Mouse (Mus musculus) forebrain, embryonic 15.5 days (tissue): ENCODE data around the gene S1pr4. TPM values are rescaled to one million over a fixed set of nuclear protein-coding genes. Genes with fewer than 3 reads are reported as not detected.

Experiments used
- ATAC-seq: fragments of 200-750 bp; cut with Nextera tagmentation; replicated peaks from 2 replicates; pipeline ENCODE4 v1.8.0; 2017; ENCODE audit warnings: mild to moderate bottlenecking, moderate TSS enrichment, moderate library complexity
- H3K27ac ChIP-seq: fragments of 300-500 bp; sonication (generic); replicated peaks from 2 replicates; pipeline ENCODE4 v1.5.1; 2015; ENCODE audit warnings: mild to moderate bottlenecking, inconsistent platforms
- H3K27me3 ChIP-seq: fragments of 300-500 bp; sonication (generic); 2 replicates; pipeline ENCODE4 v1.6.1; 2015; ENCODE audit warnings: inconsistent platforms
- H3K36me3 ChIP-seq: fragments of 300-500 bp; sonication (generic); 2 replicates; pipeline ENCODE4 v1.6.1; 2015; ENCODE audit warnings: mild to moderate bottlenecking, inconsistent platforms
- H3K4me1 ChIP-seq: fragments of 300-500 bp; sonication (generic); 2 replicates; pipeline ENCODE4 v1.6.1; 2015; ENCODE audit warnings: inconsistent platforms
- H3K4me2 ChIP-seq: fragments of 300-500 bp; sonication (generic); replicated peaks from 2 replicates; pipeline ENCODE4 v1.6.1; 2015; ENCODE audit warnings: mild to moderate bottlenecking, inconsistent platforms
- H3K4me3 ChIP-seq: fragments of 300-500 bp; sonication (generic); 2 replicates; pipeline ENCODE4 v1.5.1; 2015; ENCODE audit warnings: mild to moderate bottlenecking, inconsistent platforms
- H3K9ac ChIP-seq: fragments of 300-500 bp; sonication (generic); replicated peaks from 2 replicates; pipeline ENCODE4 v1.6.1; 2015; ENCODE audit warnings: mild to moderate bottlenecking, inconsistent platforms
- H3K9me3 ChIP-seq: fragments of 300-500 bp; sonication (generic); 2 replicates; pipeline ENCODE4 v1.6.1; 2016; ENCODE audit warnings: inconsistent platforms
- WGBS: fragments of 180-500 bp; shearing (Covaris S2); methylation state at CpG from one replicate; pipeline ENCODE4 v1.1.7; 2015; ENCODE audit warnings: mixed read lengths; 5-methylcytosine and 5-hydroxymethylcytosine counted together
- polyA plus RNA-seq: library from polyadenylated mRNA; unstranded; fragments of >200 nt; fragmentation: Nextera tagmentation; extraction: Ambion mirVana; gene quantifications from 2 replicates; pipeline ENCODE4 v1.2.1, GENCODE M21; 2015

The S1pr4 gene
- polyA plus RNA-seq, 1 experiment from 2014 or later: 0.73 TPM

GRCm38 (mm10) chr10:81458267-81458666 lies 41.7 kb downstream of the S1pr4 start:
- no peaks in the 10 kb centered on the region for H3K9me3 ChIP-seq
- H3K4me1 ChIP-seq: no peaks in the 10 kb centered on the region
- H3K4me2 ChIP-seq: no peak overlapping the region
- no peak for ATAC-seq
- WGBS: 77% methylated on average over 6 of the region's 6 CpGs
- H3K36me3 ChIP-seq: no peaks in the 10 kb centered on the region; the same call in 1 of the 2 replicates
- no peak overlapping the region for H3K27ac ChIP-seq
- peaks cover 61% of the 10 kb centered on the region for H3K27me3 ChIP-seq
- H3K9ac ChIP-seq: no peak overlapping the region
- H3K4me3 ChIP-seq: no peak overlapping the region

- no peak for ATAC-seq
- 83% methylated on average over 8 of the region's 8 CpGs for WGBS
- Histone ChIP-seq H3K36me3 (no peaks in the 10 kb centered on the region; the same call in 1 of the 2 replicates), H3K4me2 (no peak overlapping the region), H3K9ac (no peak overlapping the region), H3K9me3 (no peaks in the 10 kb centered on the region), H3K4me1 (no peaks in the 10 kb centered on the region), H3K4me3 (no peak overlapping the region), H3K27me3 (peaks cover 61% of the 10 kb centered on the region), H3K27ac (no peak overlapping the region)
Observed at GRCm38 (mm10) chr10:81457624-81458023, 42.3 kb downstream of the S1pr4 start.

GRCm38 (mm10) chr10:81456983-81457563 lies 42.9 kb downstream of the S1pr4 start:
- Histone ChIP-seq H3K27ac (no peak overlapping the region), H3K9ac (no peak overlapping the region), H3K27me3 (peaks cover 61% of the 10 kb centered on the region), H3K4me1 (no peaks in the 10 kb centered on the region), H3K36me3 (no peaks in the 10 kb centered on the region; the same call in 1 of the 2 replicates), H3K4me3 (no peak overlapping the region), H3K4me2 (no peak overlapping the region), H3K9me3 (no peaks in the 10 kb centered on the region)
- WGBS: 50% methylated on average over 12 of the region's 12 CpGs
- ATAC-seq: 0 out of 2 replicates have a peak, but pooled peaks have one; percentile 18

GRCm38 (mm10) chr10:81455181-81455895 lies 44.6 kb downstream of the S1pr4 start, which contains the start of gene Nfic:
Nfic (minus strand) TSS chr10:81455635.
- Histone ChIP-seq H3K27ac (no peak within 1 kb of the TSS), H3K4me3 (no peak within 1 kb of the TSS), H3K4me1 (no peaks in the 10 kb centered on the region), H3K27me3 (peaks cover 61% of the 10 kb centered on the region), H3K36me3 (no peaks in the 10 kb centered on the region), H3K9ac (no peak within 1 kb of the TSS), H3K9me3 (no peaks in the 10 kb centered on the region), H3K4me2 (no peak within 1 kb of the TSS)
- no peak for ATAC-seq
- 65% methylated on average over 28 of the region's 28 CpGs for WGBS

- Histone ChIP-seq H3K9me3 (no peaks in the 10 kb centered on the region), H3K27ac (no peak overlapping the region), H3K4me1 (no peaks in the 10 kb centered on the region), H3K27me3 (peaks cover 58% of the 10 kb centered on the region), H3K36me3 (no peaks in the 10 kb centered on the region), H3K4me3 (no peak overlapping the region), H3K9ac (no peak overlapping the region), H3K4me2 (no peak overlapping the region)
- ATAC-seq: no peak
- WGBS: 83% methylated on average over 2 of the region's 2 CpGs
Observed at GRCm38 (mm10) chr10:81454106-81454505, 45.8 kb downstream of the S1pr4 start.

GRCm38 (mm10) chr10:81452947-81453288 lies 47.0 kb downstream of the S1pr4 start:
- no peaks in the 10 kb centered on the region for H3K36me3 ChIP-seq
- no peak overlapping the region for H3K27ac ChIP-seq
- no peaks in the 10 kb centered on the region for H3K9me3 ChIP-seq
- 3% methylated on average over 14 of the region's 14 CpGs for WGBS
- H3K27me3 ChIP-seq: peaks cover 58% of the 10 kb centered on the region
- no peaks in the 10 kb centered on the region for H3K4me1 ChIP-seq
- no peak for ATAC-seq
- H3K4me2 ChIP-seq: no peak overlapping the region
- no peak overlapping the region for H3K9ac ChIP-seq
- no peak overlapping the region for H3K4me3 ChIP-seq

GRCm38 (mm10) chr10:81452237-81452946 lies 47.5 kb downstream of the S1pr4 start:
- H3K4me2 ChIP-seq: no peak overlapping the region
- ATAC-seq: no peak
- H3K4me3 ChIP-seq: no peak overlapping the region
- no peaks in the 10 kb centered on the region for H3K9me3 ChIP-seq
- H3K36me3 ChIP-seq: no peaks in the 10 kb centered on the region
- 10% methylated on average over 36 of the region's 36 CpGs for WGBS
- H3K4me1 ChIP-seq: no peaks in the 10 kb centered on the region
- H3K27ac ChIP-seq: no peak overlapping the region
- peaks cover 58% of the 10 kb centered on the region for H3K27me3 ChIP-seq
- H3K9ac ChIP-seq: no peak overlapping the region

- H3K9me3 ChIP-seq: no peaks in the 10 kb centered on the region
- no peaks in the 10 kb centered on the region for H3K4me1 ChIP-seq
- no peak for ATAC-seq
- 72% methylated on average over 6 of the region's 6 CpGs for WGBS
- H3K4me3 ChIP-seq: no peak overlapping the region
- H3K36me3 ChIP-seq: no peaks in the 10 kb centered on the region
- H3K4me2 ChIP-seq: no peak overlapping the region
- peaks cover 50% of the 10 kb centered on the region for H3K27me3 ChIP-seq
- H3K9ac ChIP-seq: no peak overlapping the region
- H3K27ac ChIP-seq: no peak overlapping the region
Observed at GRCm38 (mm10) chr10:81451365-81451745, 48.6 kb downstream of the S1pr4 start.

GRCm38 (mm10) chr10:81450641-81451364 lies 49.1 kb downstream of the S1pr4 start:
- Histone ChIP-seq H3K9me3 (no peaks in the 10 kb centered on the region), H3K9ac (no peak overlapping the region), H3K27me3 (peaks cover 48% of the 10 kb centered on the region), H3K4me3 (no peak overlapping the region), H3K36me3 (no peaks in the 10 kb centered on the region), H3K4me2 (no peak overlapping the region), H3K4me1 (no peaks in the 10 kb centered on the region), H3K27ac (no peak overlapping the region)
- 61% methylated on average over 9 of the region's 9 CpGs for WGBS
- ATAC-seq: no peak

GRCm38 (mm10) chr10:81450140-81450539 lies 49.8 kb downstream of the S1pr4 start:
- Histone ChIP-seq H3K4me1 (no peaks in the 10 kb centered on the region), H3K9ac (no peak overlapping the region), H3K27ac (no peak overlapping the region), H3K4me3 (no peak overlapping the region), H3K27me3 (peaks cover 45% of the 10 kb centered on the region), H3K36me3 (no peaks in the 10 kb centered on the region), H3K9me3 (no peaks in the 10 kb centered on the region), H3K4me2 (no peak overlapping the region)
- WGBS: under 1% methylated on average over 7 of the region's 7 CpGs
- ATAC-seq: peak; percentile 77
